10 mouse cellular contexts compared by ENCODE assay signal in genomic region chr13:101847879-101848600, GRCm38 (mm10).
DNase-seq lines count a peak whose midpoint lies in the region; ATAC-seq lines count a peak whose summit lies in the region.
"Had no signal": no experiment of that assay in that cellular context is flagged by ENCODE, and none has a peak within 500 bp of the region (broad histone marks: within the 10 kb centered on the region; RNA-seq: fewer than 3 reads in every experiment).

No protein-coding gene starts in this region.

- 0 out of 2 replicates have a peak, but pooled peaks have one; percentile 22 for ATAC-seq in embryonic facial prominence, embryonic 12.5 days (ENCODE audit: insufficient number of reproducible peaks, insufficient read depth, low FRiP score, low TSS enrichment)
- ATAC-seq in limb, embryonic 15.5 days (ENCODE audit: insufficient number of reproducible peaks, low FRiP score, low TSS enrichment, low read depth), result no peak
- no peak for ATAC-seq in erythroblast, adult 5-6 weeks (replicated peaks; ENCODE audit: low FRiP score, poor library complexity, severe bottlenecking)

- H3K27ac ChIP-seq in embryonic facial prominence, embryonic 12.5 days, result no peak overlapping the region
- H3K27ac ChIP-seq in limb, embryonic 15.5 days, result peak overlapping the region; percentile 24

- peak; percentile 42 for DNase-seq in left cerebral cortex, postnatal 4 days
- DNase-seq in left cerebral cortex, postnatal 10 days (ENCODE audit: extremely low spot score in 1 of 2, low spot score in 2 of 2), result no peak
- peak; percentile 56 for DNase-seq in adrenal gland, postnatal 14 days
- no peak for DNase-seq in ovary, postnatal 14 days (ENCODE audit: low spot score)
- DNase-seq: cerebellum, adult 18-20 months; kidney, postnatal 14 days had no signal

- no peak overlapping the region for H3K4me2 ChIP-seq in embryonic facial prominence, embryonic 12.5 days (replicated peaks)
- H3K4me2 ChIP-seq in limb, embryonic 15.5 days, result no peak overlapping the region

- H3K4me1 ChIP-seq in embryonic facial prominence, embryonic 12.5 days, result no peaks in the 10 kb centered on the region
- H3K4me1 ChIP-seq in limb, embryonic 15.5 days, result no peaks in the 10 kb centered on the region

- no peaks in the 10 kb centered on the region for H3K36me3 ChIP-seq in embryonic facial prominence, embryonic 12.5 days
- H3K36me3 ChIP-seq in limb, embryonic 15.5 days, result no peaks in the 10 kb centered on the region

- 64% methylated on average over 12 of the region's 12 CpGs for WGBS in embryonic facial prominence, embryonic 12.5 days
- WGBS in limb, embryonic 15.5 days, result 48% methylated on average over 12 of the region's 12 CpGs

- H3K9ac ChIP-seq in embryonic facial prominence, embryonic 12.5 days, result no peak overlapping the region
- H3K9ac ChIP-seq in limb, embryonic 15.5 days, result no peak overlapping the region

- intact Hi-C loops in left cerebral cortex, postnatal 4 days (cut with DNase I), result no loop called here
- intact Hi-C loops in left cerebral cortex, postnatal 10 days (cut with DNase I), result no loop called here

- H3K9me3 ChIP-seq in embryonic facial prominence, embryonic 12.5 days, result no peaks in the 10 kb centered on the region
- no peaks in the 10 kb centered on the region for H3K9me3 ChIP-seq in limb, embryonic 15.5 days

- H3K4me3 ChIP-seq in embryonic facial prominence, embryonic 12.5 days, result no peak overlapping the region
- H3K4me3 ChIP-seq in limb, embryonic 15.5 days, result no peak overlapping the region
- H3K4me3 ChIP-seq: erythroblast, embryonic 14.5 days had no signal

- H3K27me3 ChIP-seq in embryonic facial prominence, embryonic 12.5 days, result no peaks in the 10 kb centered on the region
- H3K27me3 ChIP-seq in limb, embryonic 15.5 days, result no peaks in the 10 kb centered on the region

Comparison
In these comparisons a context has a peak if more than half of its experiments do, and no peak if none do; other contexts are left out.
1. DNase-seq: peak in left cerebral cortex, postnatal 4 days (single experiment) and adrenal gland, postnatal 14 days (single experiment); none in left cerebral cortex, postnatal 10 days (0 of 2) and ovary, postnatal 14 days (single experiment).